ENCODE assay signal across 8 mouse cellular contexts in the genomic region with DNA sequence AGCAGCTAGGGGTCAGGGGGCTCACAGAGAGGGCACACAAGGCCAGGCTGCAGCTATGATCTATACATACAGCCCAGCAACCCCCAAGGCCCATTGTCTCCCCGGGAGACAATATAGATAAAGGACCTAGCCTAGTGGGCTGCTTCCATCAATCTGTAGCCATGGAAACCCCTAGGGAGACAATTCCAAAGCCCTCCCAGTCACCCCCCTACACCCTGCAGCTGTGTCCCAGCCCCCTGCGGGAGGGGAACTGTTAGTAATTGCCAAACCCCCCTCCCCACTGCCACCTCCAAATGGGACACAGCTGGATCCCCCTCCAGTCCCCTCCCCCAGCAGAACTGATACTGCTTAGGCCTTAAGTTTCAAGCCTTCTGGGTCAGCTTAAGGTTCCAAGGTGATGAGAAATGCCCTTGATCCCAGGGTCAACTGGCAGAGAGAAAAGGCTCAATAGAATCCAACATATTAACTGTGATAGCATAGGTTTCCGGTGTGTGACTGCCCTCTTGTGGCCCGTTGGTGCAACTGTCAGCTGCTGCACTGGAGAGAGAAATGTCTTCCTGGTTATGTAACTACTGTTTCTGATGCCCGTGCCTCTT. TPM values are rescaled to one million over a fixed set of nuclear protein-coding genes. Genes with fewer than 3 reads are reported as not detected.
DNase-seq lines count a peak whose midpoint lies in the region; ATAC-seq lines count a peak whose summit lies in the region.

No protein-coding gene starts in this region.

- H3K4me3 ChIP-seq in embryonic facial prominence, embryonic 12.5 days, result no peak overlapping the region
- H3K4me3 ChIP-seq in heart, embryonic 10.5 days, result no peak overlapping the region
- H3K4me3 ChIP-seq in kidney, embryonic 14.5 days (ENCODE audit: low read length), result no peak overlapping the region
- H3K4me3 ChIP-seq in limb, embryonic 15.5 days, result no peak overlapping the region
- no peak overlapping the region for H3K4me3 ChIP-seq in midbrain, embryonic 16.5 days (ENCODE audit: low read depth, low read length)

- 0 out of 2 replicates have a peak, but pooled peaks have one; percentile 1 for ATAC-seq in embryonic facial prominence, embryonic 12.5 days (ENCODE audit: insufficient number of reproducible peaks, insufficient read depth, low FRiP score, low TSS enrichment)
- ATAC-seq in kidney, embryonic 14.5 days (ENCODE audit: low FRiP score, low TSS enrichment), result peak; percentile 29
- ATAC-seq in limb, embryonic 15.5 days (ENCODE audit: insufficient number of reproducible peaks, low FRiP score, low TSS enrichment, low read depth), result peak; percentile 28; the same call in 1 of the 2 replicates
- ATAC-seq in midbrain, embryonic 16.5 days, result 0 out of 2 replicates have a peak, but pooled peaks have one; percentile 67

- no peaks in the 10 kb centered on the region for H3K36me3 ChIP-seq in embryonic facial prominence, embryonic 12.5 days
- no peaks in the 10 kb centered on the region for H3K36me3 ChIP-seq in heart, embryonic 10.5 days
- H3K36me3 ChIP-seq in kidney, embryonic 14.5 days (ENCODE audit: control insufficient read depth, insufficient read depth, low read length), result no peaks in the 10 kb centered on the region
- H3K36me3 ChIP-seq in limb, embryonic 15.5 days, result no peaks in the 10 kb centered on the region
- no peaks in the 10 kb centered on the region for H3K36me3 ChIP-seq in midbrain, embryonic 16.5 days (ENCODE audit: control insufficient read depth, insufficient read depth, low read length)

- peak overlapping the region; percentile 5; the same call in 1 of the 2 replicates for H3K27ac ChIP-seq in embryonic facial prominence, embryonic 12.5 days
- H3K27ac ChIP-seq in heart, embryonic 10.5 days, result peak overlapping the region; percentile 65; the same call in 1 of the 2 replicates
- no peak overlapping the region for H3K27ac ChIP-seq in kidney, embryonic 14.5 days (ENCODE audit: low read depth, low read length)
- H3K27ac ChIP-seq in limb, embryonic 15.5 days, result no peak overlapping the region
- H3K27ac ChIP-seq in midbrain, embryonic 16.5 days (ENCODE audit: low read length), result no peak overlapping the region

- no peak overlapping the region for H3K4me2 ChIP-seq in embryonic facial prominence, embryonic 12.5 days (replicated peaks)
- no peak overlapping the region for H3K4me2 ChIP-seq in kidney, embryonic 14.5 days (replicated peaks; ENCODE audit: low read depth, low read length)
- H3K4me2 ChIP-seq in limb, embryonic 15.5 days, result no peak overlapping the region
- no peak overlapping the region for H3K4me2 ChIP-seq in midbrain, embryonic 16.5 days (ENCODE audit: low read length)

- peaks cover 12% of the 10 kb centered on the region for H3K4me1 ChIP-seq in embryonic facial prominence, embryonic 12.5 days
- peaks cover 10% of the 10 kb centered on the region for H3K4me1 ChIP-seq in heart, embryonic 10.5 days
- peaks cover 4% of the 10 kb centered on the region; the same call in 1 of the 2 replicates for H3K4me1 ChIP-seq in kidney, embryonic 14.5 days (ENCODE audit: control insufficient read depth, insufficient read depth, low read length)
- H3K4me1 ChIP-seq in limb, embryonic 15.5 days, result peaks cover 17% of the 10 kb centered on the region
- H3K4me1 ChIP-seq in midbrain, embryonic 16.5 days (ENCODE audit: control insufficient read depth, insufficient read depth, low read length), result peaks cover 5% of the 10 kb centered on the region; the same call in 1 of the 2 replicates

- H3K9ac ChIP-seq in embryonic facial prominence, embryonic 12.5 days, result no peak overlapping the region
- H3K9ac ChIP-seq in kidney, embryonic 14.5 days (ENCODE audit: low read depth, low read length), result no peak overlapping the region
- no peak overlapping the region for H3K9ac ChIP-seq in limb, embryonic 15.5 days
- H3K9ac ChIP-seq in midbrain, embryonic 16.5 days (ENCODE audit: low read depth, low read length), result peak overlapping the region; percentile 4; the same call in 1 of the 2 replicates

- H3K27me3 ChIP-seq in embryonic facial prominence, embryonic 12.5 days, result no peaks in the 10 kb centered on the region
- no peaks in the 10 kb centered on the region for H3K27me3 ChIP-seq in heart, embryonic 10.5 days (ENCODE audit: insufficient read depth, poor library complexity, severe bottlenecking)
- H3K27me3 ChIP-seq in kidney, embryonic 14.5 days (ENCODE audit: control insufficient read depth, insufficient read depth, low read length), result no peaks in the 10 kb centered on the region
- no peaks in the 10 kb centered on the region for H3K27me3 ChIP-seq in limb, embryonic 15.5 days
- H3K27me3 ChIP-seq in midbrain, embryonic 16.5 days (ENCODE audit: control insufficient read depth, insufficient read depth, low read depth, low read length), result no peaks in the 10 kb centered on the region

- 2% methylated on average over 5 of the region's 5 CpGs for WGBS in embryonic facial prominence, embryonic 12.5 days
- WGBS in heart, embryonic 10.5 days, result 9% methylated on average over 5 of the region's 5 CpGs
- WGBS in kidney, embryonic 14.5 days, result 19% methylated on average over 5 of the region's 5 CpGs
- 9% methylated on average over 5 of the region's 5 CpGs for WGBS in limb, embryonic 15.5 days
- 2% methylated on average over 5 of the region's 5 CpGs for WGBS in midbrain, embryonic 16.5 days

- H3K9me3 ChIP-seq in embryonic facial prominence, embryonic 12.5 days, result no peaks in the 10 kb centered on the region
- H3K9me3 ChIP-seq in heart, embryonic 10.5 days, result no peaks in the 10 kb centered on the region
- no peaks in the 10 kb centered on the region for H3K9me3 ChIP-seq in kidney, embryonic 14.5 days (ENCODE audit: control insufficient read depth, low read length)
- no peaks in the 10 kb centered on the region for H3K9me3 ChIP-seq in limb, embryonic 15.5 days
- no peaks in the 10 kb centered on the region for H3K9me3 ChIP-seq in midbrain, embryonic 16.5 days (replicated peaks; ENCODE audit: control insufficient read depth, low read length, poor library complexity, severe bottlenecking)

- peak; percentile 83 to 84 for DNase-seq in B cell, adult 2 months
- DNase-seq in adrenal gland, postnatal 14 days, result peak; percentile 84
- DNase-seq in heart, embryonic 10.5 days (ENCODE audit: low spot score), result peak; percentile 92
- DNase-seq in spleen, postnatal 4 days (ENCODE audit: low spot score in 2 of 2), result peak; percentile 77 to 88

RNA-seq across cellular contexts. Expression of gene E2f2, which starts 12.3 kb away (rescaled TPM):
- 12.0 and 13.6 TPM in 2 replicates for total RNA-seq in adrenal gland, postnatal 14 days (2021)
- polyA plus RNA-seq in embryonic facial prominence, embryonic 12.5 days (2016; fragmentation: Nextera tagmentation; extraction: Ambion mirVana), result 8.3 and 8.7 TPM in 2 replicates
- polyA plus RNA-seq in heart, embryonic 10.5 days (2016; fragmentation: Nextera tagmentation; extraction: Ambion mirVana), result 6.3 and 6.6 TPM in 2 replicates
- 5.7 and 6.0 TPM in 2 replicates for polyA plus RNA-seq in kidney, embryonic 14.5 days (2014; fragmentation: Nextera tagmentation; extraction: Ambion mirVana)
- 10.0 and 14.5 TPM in 2 replicates for polyA plus RNA-seq in limb, embryonic 15.5 days (2015; fragmentation: Nextera tagmentation; extraction: Ambion mirVana)
- polyA plus RNA-seq in midbrain, embryonic 16.5 days (2015; fragmentation: Nextera tagmentation; extraction: Ambion mirVana), result 1.4 and 1.6 TPM in 2 replicates

RNA-seq across cellular contexts. Expression of gene Id3, which starts 16.6 kb away (rescaled TPM):
- total RNA-seq in adrenal gland, postnatal 14 days (2021), result 91.3 and 98.0 TPM in 2 replicates
- polyA plus RNA-seq in embryonic facial prominence, embryonic 12.5 days (2016; fragmentation: Nextera tagmentation; extraction: Ambion mirVana), result 612 and 623 TPM in 2 replicates
- 324 and 492 TPM in 2 replicates for polyA plus RNA-seq in heart, embryonic 10.5 days (2016; fragmentation: Nextera tagmentation; extraction: Ambion mirVana)
- 848 and 979 TPM in 2 replicates for polyA plus RNA-seq in kidney, embryonic 14.5 days (2014; fragmentation: Nextera tagmentation; extraction: Ambion mirVana)
- polyA plus RNA-seq in limb, embryonic 15.5 days (2015; fragmentation: Nextera tagmentation; extraction: Ambion mirVana), result 488 and 490 TPM in 2 replicates
- polyA plus RNA-seq in midbrain, embryonic 16.5 days (2015; fragmentation: Nextera tagmentation; extraction: Ambion mirVana), result 110 and 114 TPM in 2 replicates

RNA-seq across cellular contexts. Expression of gene Asap3, which starts 46.3 kb away (rescaled TPM):
- 3.4 and 3.8 TPM in 2 replicates for total RNA-seq in adrenal gland, postnatal 14 days (2021)
- polyA plus RNA-seq in embryonic facial prominence, embryonic 12.5 days (2016; fragmentation: Nextera tagmentation; extraction: Ambion mirVana), result 13.1 and 13.3 TPM in 2 replicates
- 3.4 and 3.7 TPM in 2 replicates for polyA plus RNA-seq in heart, embryonic 10.5 days (2016; fragmentation: Nextera tagmentation; extraction: Ambion mirVana)
- polyA plus RNA-seq in kidney, embryonic 14.5 days (2014; fragmentation: Nextera tagmentation; extraction: Ambion mirVana), result 2.0 and 3.0 TPM in 2 replicates
- polyA plus RNA-seq in limb, embryonic 15.5 days (2015; fragmentation: Nextera tagmentation; extraction: Ambion mirVana), result 15.4 and 19.0 TPM in 2 replicates
- polyA plus RNA-seq in midbrain, embryonic 16.5 days (2015; fragmentation: Nextera tagmentation; extraction: Ambion mirVana), result 4.5 and 5.1 TPM in 2 replicates

Comparison
In these comparisons a context has a peak if more than half of its experiments do, and no peak if none do; other contexts are left out.
1. ATAC-seq: peak in every context shown above with its lines; median percentile 67 in midbrain, embryonic 16.5 days; 29 in kidney, embryonic 14.5 days; 28 in limb, embryonic 15.5 days; 1 in embryonic facial prominence, embryonic 12.5 days.
2. H3K27ac ChIP-seq: peak in embryonic facial prominence, embryonic 12.5 days (single experiment) and heart, embryonic 10.5 days (single experiment); none in kidney, embryonic 14.5 days (single experiment), limb, embryonic 15.5 days (single experiment) and midbrain, embryonic 16.5 days (single experiment).
3. Peak in every context shown above with its lines, with median percentiles within 50 percentile points of each other: DNase-seq.